In the genomic region with DNA sequence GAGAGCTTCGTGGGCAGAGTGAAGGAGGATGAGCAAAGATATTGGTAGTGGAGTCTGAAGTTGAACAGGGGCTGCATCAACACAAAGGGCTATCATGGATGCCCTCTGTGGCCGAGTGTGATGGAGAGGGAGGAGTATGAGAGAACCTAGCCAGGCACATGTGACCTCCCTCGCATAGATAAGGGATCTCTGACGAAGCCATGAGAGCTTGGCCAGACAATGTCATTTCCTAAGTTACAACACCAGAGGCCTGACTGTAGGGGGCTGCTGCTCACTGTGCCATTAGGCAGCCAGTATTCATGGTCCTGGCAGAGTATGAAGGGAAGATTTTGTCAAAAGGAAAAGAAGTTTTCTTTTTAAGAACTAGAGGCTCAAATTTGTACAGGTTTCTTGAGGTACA, we compare ENCODE assay signal across 22 mouse cellular contexts.
"Had no signal": no experiment of that assay in that cellular context is flagged by ENCODE, and none has a peak within 500 bp of the region (broad histone marks: within the 10 kb centered on the region; RNA-seq: fewer than 3 reads in every experiment).

No protein-coding gene starts in this region.

- H3K4me1 ChIP-seq: midbrain, embryonic 12.5 days; stomach, embryonic 15.5 days had no signal

- H3K27ac ChIP-seq: macrophage; midbrain, embryonic 10.5 days; midbrain, embryonic 12.5 days; neural tube, embryonic 13.5 days; neural tube, embryonic 15.5 days; stomach, embryonic 15.5 days; stomach, postnatal 0 days had no signal

- H3K4me3 ChIP-seq: megakaryocyte, embryonic 14.5 days; midbrain, embryonic 10.5 days; midbrain, embryonic 12.5 days; myocyte; neural tube, embryonic 13.5 days; neural tube, embryonic 15.5 days; stomach, embryonic 15.5 days had no signal

- H3K36me3 ChIP-seq: midbrain, embryonic 10.5 days; midbrain, embryonic 12.5 days; neural tube, embryonic 13.5 days; neural tube, embryonic 15.5 days; stomach, embryonic 15.5 days had no signal

- ATAC-seq: midbrain, embryonic 16.5 days had no signal

- H3K9me3 ChIP-seq: midbrain, embryonic 10.5 days; midbrain, embryonic 12.5 days; neural tube, embryonic 13.5 days; neural tube, embryonic 15.5 days; stomach, embryonic 15.5 days had no signal

- H3K4me2 ChIP-seq: lung, embryonic 14.5 days; midbrain, embryonic 12.5 days; neural tube, embryonic 13.5 days; neural tube, embryonic 15.5 days; stomach, embryonic 15.5 days had no signal

- H3K27me3 ChIP-seq: megakaryocyte, embryonic 14.5 days; midbrain, embryonic 12.5 days; neural tube, embryonic 13.5 days; neural tube, embryonic 15.5 days; stomach, embryonic 15.5 days had no signal

- DNase-seq: lung, adult 18-20 months; lung, embryonic 14.5 days; lung, postnatal 14 days; lung, postnatal 36 days; midbrain, embryonic 14.5 days; retina, postnatal 1 day; right cerebral cortex, adult 18-20 months; right cerebral cortex, postnatal 25 days; right cerebral cortex, postnatal 4 days; thymus, adult 2 months; thymus, postnatal 25 days; thymus, postnatal 4 days had no signal

- H3K9ac ChIP-seq: lung, embryonic 14.5 days; midbrain, embryonic 12.5 days; neural tube, embryonic 13.5 days; neural tube, embryonic 15.5 days; stomach, embryonic 15.5 days had no signal
